Mouse (Mus musculus): Measurements from ENCODE around the gene Hcst. TPM values are rescaled to one million over a fixed set of nuclear protein-coding genes. Genes with fewer than 3 reads are reported as not detected.

Hcst gene
- polyA plus RNA-seq, 1 experiment from 2014 or later = 2.0 TPM

Other genes starting within 250 kb of the Hcst start
- gene Cox7a1, start 235.7 kb downstream of the Hcst start, polyA plus RNA-seq (2015; fragmentation: Nextera tagmentation; extraction: Ambion mirVana) = 13.8 and 22.0 TPM in 2 replicates
- 106 and 111 TPM in 2 replicates for gene Capns1, start 221.0 kb downstream of the Hcst start, polyA plus RNA-seq (2015; fragmentation: Nextera tagmentation; extraction: Ambion mirVana)
- gene Polr2i, start 187.9 kb downstream of the Hcst start, polyA plus RNA-seq (2015; fragmentation: Nextera tagmentation; extraction: Ambion mirVana) = 129 and 139 TPM in 2 replicates
- gene Tbcb, start 187.6 kb downstream of the Hcst start, polyA plus RNA-seq (2015; fragmentation: Nextera tagmentation; extraction: Ambion mirVana) = 138 and 158 TPM in 2 replicates
- gene Ovol3, start 184.1 kb downstream of the Hcst start, polyA plus RNA-seq (2015; fragmentation: Nextera tagmentation; extraction: Ambion mirVana) = not detected in 2 replicates
- gene Thap8, start 139.8 kb downstream of the Hcst start, polyA plus RNA-seq (2015; fragmentation: Nextera tagmentation; extraction: Ambion mirVana) = 0.62 and 0.65 TPM in 2 replicates
- 5.3 and 6.5 TPM in 2 replicates for gene Wdr62, start 139.4 kb downstream of the Hcst start, polyA plus RNA-seq (2015; fragmentation: Nextera tagmentation; extraction: Ambion mirVana)
- gene Clip3, start 128.1 kb downstream of the Hcst start, polyA plus RNA-seq (2015; fragmentation: Nextera tagmentation; extraction: Ambion mirVana) = 23.2 and 26.6 TPM in 2 replicates
- gene Alkbh6, start 111.1 kb downstream of the Hcst start, polyA plus RNA-seq (2015; fragmentation: Nextera tagmentation; extraction: Ambion mirVana) = 63.2 and 72.3 TPM in 2 replicates
- gene Syne4, start 105.0 kb downstream of the Hcst start, polyA plus RNA-seq (2015; fragmentation: Nextera tagmentation; extraction: Ambion mirVana) = 65.2 and 73.8 TPM in 2 replicates
- 2.4 and 2.6 TPM in 2 replicates for gene E130208F15Rik, start 98.1 kb downstream of the Hcst start, polyA plus RNA-seq (2015; fragmentation: Nextera tagmentation; extraction: Ambion mirVana)
- gene Sdhaf1, start 96.0 kb downstream of the Hcst start, polyA plus RNA-seq (2015; fragmentation: Nextera tagmentation; extraction: Ambion mirVana) = 14.3 and 16.1 TPM in 2 replicates
- gene Lrfn3, start 57.1 kb downstream of the Hcst start, polyA plus RNA-seq (2015; fragmentation: Nextera tagmentation; extraction: Ambion mirVana) = 4.9 and 5.6 TPM in 2 replicates
- 71.6 and 84.5 TPM in 2 replicates for gene Tyrobp, start 6.1 kb downstream of the Hcst start, polyA plus RNA-seq (2015; fragmentation: Nextera tagmentation; extraction: Ambion mirVana)
- gene Nfkbid, start 1.9 kb upstream of the Hcst start, polyA plus RNA-seq (2015; fragmentation: Nextera tagmentation; extraction: Ambion mirVana) = 2.5 and 2.6 TPM in 2 replicates
- gene Aplp1, start 25.7 kb upstream of the Hcst start, polyA plus RNA-seq (2015; fragmentation: Nextera tagmentation; extraction: Ambion mirVana) = 38.6 and 46.5 TPM in 2 replicates
- 4.7 and 6.0 TPM in 2 replicates for gene Kirrel2, start 37.8 kb upstream of the Hcst start, polyA plus RNA-seq (2015; fragmentation: Nextera tagmentation; extraction: Ambion mirVana)
- gene Nphs1, start 38.5 kb upstream of the Hcst start, polyA plus RNA-seq (2015; fragmentation: Nextera tagmentation; extraction: Ambion mirVana) = 3.7 and 5.7 TPM in 2 replicates
- gene Prodh2, start 73.8 kb upstream of the Hcst start, polyA plus RNA-seq (2015; fragmentation: Nextera tagmentation; extraction: Ambion mirVana) = 3.8 and 5.0 TPM in 2 replicates
- gene Arhgap33, start 115.2 kb upstream of the Hcst start, polyA plus RNA-seq (2015; fragmentation: Nextera tagmentation; extraction: Ambion mirVana) = 7.3 and 8.7 TPM in 2 replicates
- gene Hspb6, start 132.3 kb upstream of the Hcst start, polyA plus RNA-seq (2015; fragmentation: Nextera tagmentation; extraction: Ambion mirVana) = 49.6 and 51.0 TPM in 2 replicates
- gene Proser3, start 132.4 kb upstream of the Hcst start, polyA plus RNA-seq (2015; fragmentation: Nextera tagmentation; extraction: Ambion mirVana) = 11.1 and 13.5 TPM in 2 replicates
- 55.0 and 66.3 TPM in 2 replicates for gene Lin37, start 140.0 kb upstream of the Hcst start, polyA plus RNA-seq (2015; fragmentation: Nextera tagmentation; extraction: Ambion mirVana)
- 82.5 and 85.7 TPM in 2 replicates for gene U2af1l4, start 143.4 kb upstream of the Hcst start, polyA plus RNA-seq (2015; fragmentation: Nextera tagmentation; extraction: Ambion mirVana)
- 11.1 and 11.5 TPM in 2 replicates for gene Gm49396, start 143.5 kb upstream of the Hcst start, polyA plus RNA-seq (2015; fragmentation: Nextera tagmentation; extraction: Ambion mirVana)
- 135 and 138 TPM in 2 replicates for gene Psenen, start 143.8 kb upstream of the Hcst start, polyA plus RNA-seq (2015; fragmentation: Nextera tagmentation; extraction: Ambion mirVana)
- gene Igflr1, start 145.6 kb upstream of the Hcst start, polyA plus RNA-seq (2015; fragmentation: Nextera tagmentation; extraction: Ambion mirVana) = 2.2 and 3.5 TPM in 2 replicates
- gene Kmt2b, start 168.9 kb upstream of the Hcst start, polyA plus RNA-seq (2015; fragmentation: Nextera tagmentation; extraction: Ambion mirVana) = 7.6 and 8.4 TPM in 2 replicates
- gene Zbtb32, start 179.1 kb upstream of the Hcst start, polyA plus RNA-seq (2015; fragmentation: Nextera tagmentation; extraction: Ambion mirVana) = 0.81 and 0.90 TPM in 2 replicates
- gene Upk1a, start 193.0 kb upstream of the Hcst start, polyA plus RNA-seq (2015; fragmentation: Nextera tagmentation; extraction: Ambion mirVana) = 6.8 and 7.4 TPM in 2 replicates
- 994 and 1,014 TPM in 2 replicates for gene Cox6b1, start 206.3 kb upstream of the Hcst start, polyA plus RNA-seq (2015; fragmentation: Nextera tagmentation; extraction: Ambion mirVana)
- gene Etv2, start 216.0 kb upstream of the Hcst start, polyA plus RNA-seq (2015; fragmentation: Nextera tagmentation; extraction: Ambion mirVana) = not detected in 2 replicates
- gene Rbm42, start 230.5 kb upstream of the Hcst start, polyA plus RNA-seq (2015; fragmentation: Nextera tagmentation; extraction: Ambion mirVana) = 110 and 111 TPM in 2 replicates
- gene Haus5, start 245.1 kb upstream of the Hcst start, polyA plus RNA-seq (2015; fragmentation: Nextera tagmentation; extraction: Ambion mirVana) = 39.1 and 47.7 TPM in 2 replicates

Measured in stomach, embryonic 15.5 days (tissue).